In genomic region chr7:80103335-80103734, GRCm38 (mm10) we compare ENCODE assay signal across 15 mouse cellular contexts.
"Had no signal": no experiment of that assay in that cellular context is flagged by ENCODE, and none has a peak within 500 bp of the region (broad histone marks: within the 10 kb centered on the region; RNA-seq: fewer than 3 reads in every experiment).

No protein-coding gene starts in this region.

- H3K4me2 ChIP-seq: limb, embryonic 15.5 days; liver, embryonic 12.5 days; lung, embryonic 14.5 days; neural tube, embryonic 13.5 days had no signal

- H3K27ac ChIP-seq: limb, embryonic 15.5 days; liver, embryonic 12.5 days; midbrain, embryonic 10.5 days; neural tube, embryonic 13.5 days had no signal

- H3K4me3 ChIP-seq: limb, embryonic 15.5 days; liver, embryonic 12.5 days; midbrain, embryonic 10.5 days; neural tube, embryonic 13.5 days had no signal

- H3K4me1 ChIP-seq: limb, embryonic 15.5 days; midbrain, embryonic 10.5 days had no signal

- H3K9ac ChIP-seq: limb, embryonic 15.5 days; liver, embryonic 12.5 days; lung, embryonic 14.5 days; neural tube, embryonic 13.5 days had no signal

- ATAC-seq: liver, embryonic 12.5 days had no signal

- H3K9me3 ChIP-seq: limb, embryonic 15.5 days; neural tube, embryonic 13.5 days had no signal

- H3K27me3 ChIP-seq: limb, embryonic 15.5 days; liver, embryonic 12.5 days; neural tube, embryonic 13.5 days had no signal

- DNase-seq: kidney, postnatal 10 days; kidney, postnatal 4 days; lung, embryonic 14.5 days; lung, postnatal 10 days; lung, postnatal 4 days; midbrain, embryonic 14.5 days; retina, postnatal 1 day; right cerebral cortex, postnatal 4 days; spleen, adult 18-20 months; thymus, adult 2 months; thymus, postnatal 25 days had no signal
